Mouse (Mus musculus): ENCODE measurements around the gene Casp4. TPM values are rescaled to one million over a fixed set of nuclear protein-coding genes. Genes with fewer than 3 reads are reported as not detected.

Gene Casp4
- polyA plus RNA-seq, 1 experiment from 2014 or later, result 1.1 TPM

GRCm38 (mm10) chr9:5299132-5299381, 9.6 kb upstream of the Casp4 start:
- H3K9ac ChIP-seq, result no peak overlapping the region
- H3K27me3 ChIP-seq (ENCODE audit: control insufficient read depth, insufficient read depth, low read length), result no peaks in the 10 kb centered on the region
- WGBS, result 70% methylated on average over 2 of the region's 2 CpGs
- H3K4me3 ChIP-seq (replicated peaks; ENCODE audit: low read length), result no peak overlapping the region
- no peak for DNase-seq (ENCODE audit: low spot score)
- no peaks in the 10 kb centered on the region for H3K9me3 ChIP-seq (ENCODE audit: control insufficient read depth, low read length)
- H3K4me1 ChIP-seq (replicated peaks; ENCODE audit: control insufficient read depth, insufficient read depth, low read length), result no peaks in the 10 kb centered on the region
- H3K36me3 ChIP-seq (replicated peaks; ENCODE audit: control insufficient read depth, insufficient read depth), result no peaks in the 10 kb centered on the region
- ATAC-seq (ENCODE audit: low FRiP score), result no peak
- no peak overlapping the region for H3K27ac ChIP-seq
- H3K4me2 ChIP-seq (replicated peaks), result no peak overlapping the region

GRCm38 (mm10) chr9:5310112-5310511, 1.5 kb downstream of the Casp4 start:
- Histone ChIP-seq H3K9ac (no peak overlapping the region), H3K4me1 (replicated peaks; ENCODE audit: control insufficient read depth, insufficient read depth, low read length) (no peaks in the 10 kb centered on the region), H3K27me3 (ENCODE audit: control insufficient read depth, insufficient read depth, low read length) (no peaks in the 10 kb centered on the region), H3K4me2 (replicated peaks) (no peak overlapping the region), H3K4me3 (replicated peaks; ENCODE audit: low read length) (no peak overlapping the region), H3K27ac (no peak overlapping the region), H3K36me3 (replicated peaks; ENCODE audit: control insufficient read depth, insufficient read depth) (no peaks in the 10 kb centered on the region), H3K9me3 (ENCODE audit: control insufficient read depth, low read length) (no peaks in the 10 kb centered on the region)
- DNase-seq (ENCODE audit: low spot score) (no peak), ATAC-seq (ENCODE audit: low FRiP score) (no peak)

- ATAC-seq (ENCODE audit: low FRiP score), result no peak
- H3K4me3 ChIP-seq (replicated peaks; ENCODE audit: low read length), result no peak overlapping the region
- DNase-seq (ENCODE audit: low spot score), result no peak
- no peak overlapping the region for H3K9ac ChIP-seq
- WGBS, result 81% methylated on average over 4 of the region's 4 CpGs
- H3K9me3 ChIP-seq (ENCODE audit: control insufficient read depth, low read length), result no peaks in the 10 kb centered on the region
- H3K4me2 ChIP-seq (replicated peaks), result no peak overlapping the region
- H3K27ac ChIP-seq, result no peak overlapping the region
- no peaks in the 10 kb centered on the region for H3K36me3 ChIP-seq (replicated peaks; ENCODE audit: control insufficient read depth, insufficient read depth)
- H3K4me1 ChIP-seq (replicated peaks; ENCODE audit: control insufficient read depth, insufficient read depth, low read length), result no peaks in the 10 kb centered on the region
- H3K27me3 ChIP-seq (ENCODE audit: control insufficient read depth, insufficient read depth, low read length), result no peaks in the 10 kb centered on the region
These were observed 2.8 kb downstream of the Casp4 start for GRCm38 (mm10) chr9:5311435-5311834.

- WGBS, result 75% methylated on average over 3 of the region's 3 CpGs
These were observed 19.6 kb downstream of the Casp4 start for GRCm38 (mm10) chr9:5328204-5328603.

GRCm38 (mm10) chr9:5332441-5332840, 23.8 kb downstream of the Casp4 start:
- H3K9me3 ChIP-seq (ENCODE audit: control insufficient read depth, low read length), result no peaks in the 10 kb centered on the region
- H3K4me1 ChIP-seq (replicated peaks; ENCODE audit: control insufficient read depth, insufficient read depth, low read length), result no peaks in the 10 kb centered on the region
- no peak overlapping the region for H3K9ac ChIP-seq
- H3K4me2 ChIP-seq (replicated peaks), result no peak overlapping the region
- no peaks in the 10 kb centered on the region for H3K36me3 ChIP-seq (replicated peaks; ENCODE audit: control insufficient read depth, insufficient read depth)
- H3K27ac ChIP-seq, result no peak overlapping the region
- DNase-seq (ENCODE audit: low spot score), result no peak
- no peak for ATAC-seq (ENCODE audit: low FRiP score)
- H3K27me3 ChIP-seq (ENCODE audit: control insufficient read depth, insufficient read depth, low read length), result no peaks in the 10 kb centered on the region
- H3K4me3 ChIP-seq (replicated peaks; ENCODE audit: low read length), result no peak overlapping the region

More at GRCm38 (mm10) chr9:5328204-5328603, 19.6 kb downstream of the Casp4 start:
- H3K36me3 ChIP-seq (replicated peaks; ENCODE audit: control insufficient read depth, insufficient read depth), result no peaks in the 10 kb centered on the region
- no peaks in the 10 kb centered on the region for H3K4me1 ChIP-seq (replicated peaks; ENCODE audit: control insufficient read depth, insufficient read depth, low read length)
- H3K4me2 ChIP-seq (replicated peaks), result no peak overlapping the region
- DNase-seq (ENCODE audit: low spot score) (no peak), ATAC-seq (ENCODE audit: low FRiP score) (no peak)
- H3K4me3 ChIP-seq (replicated peaks; ENCODE audit: low read length), result no peak overlapping the region
- H3K27ac ChIP-seq, result no peak overlapping the region
- H3K9ac ChIP-seq, result no peak overlapping the region
- no peaks in the 10 kb centered on the region for H3K27me3 ChIP-seq (ENCODE audit: control insufficient read depth, insufficient read depth, low read length)
- H3K9me3 ChIP-seq (ENCODE audit: control insufficient read depth, low read length), result no peaks in the 10 kb centered on the region

- Histone ChIP-seq H3K4me2 (replicated peaks) (no peak overlapping the region), H3K4me1 (replicated peaks; ENCODE audit: control insufficient read depth, insufficient read depth, low read length) (no peaks in the 10 kb centered on the region), H3K27me3 (ENCODE audit: control insufficient read depth, insufficient read depth, low read length) (no peaks in the 10 kb centered on the region), H3K27ac (no peak overlapping the region), H3K9ac (no peak overlapping the region), H3K9me3 (ENCODE audit: control insufficient read depth, low read length) (no peaks in the 10 kb centered on the region), H3K36me3 (replicated peaks; ENCODE audit: control insufficient read depth, insufficient read depth) (no peaks in the 10 kb centered on the region), H3K4me3 (replicated peaks; ENCODE audit: low read length) (no peak overlapping the region)
- no peak for ATAC-seq (ENCODE audit: low FRiP score)
- DNase-seq (ENCODE audit: low spot score), result no peak
- WGBS, result 89% methylated on average over 1 of the region's 1 CpGs
These were observed 24.8 kb downstream of the Casp4 start for GRCm38 (mm10) chr9:5333422-5333821.

- Histone ChIP-seq H3K9ac (no peak overlapping the region), H3K36me3 (replicated peaks; ENCODE audit: control insufficient read depth, insufficient read depth) (no peaks in the 10 kb centered on the region), H3K27me3 (ENCODE audit: control insufficient read depth, insufficient read depth, low read length) (no peaks in the 10 kb centered on the region), H3K27ac (no peak overlapping the region), H3K4me2 (replicated peaks) (no peak overlapping the region), H3K9me3 (ENCODE audit: control insufficient read depth, low read length) (no peaks in the 10 kb centered on the region), H3K4me3 (replicated peaks; ENCODE audit: low read length) (no peak overlapping the region), H3K4me1 (replicated peaks; ENCODE audit: control insufficient read depth, insufficient read depth, low read length) (no peaks in the 10 kb centered on the region)
- 81% methylated on average over 1 of the region's 1 CpGs for whole genome bisulfite sequencing
- DNase-seq (ENCODE audit: low spot score) (no peak), ATAC-seq (ENCODE audit: low FRiP score) (no peak)
These were observed 34.5 kb downstream of the Casp4 start for GRCm38 (mm10) chr9:5343092-5343491.

- ATAC-seq (ENCODE audit: low FRiP score) (no peak), DNase-seq (ENCODE audit: low spot score) (no peak)
- H3K4me3 ChIP-seq (replicated peaks; ENCODE audit: low read length), result no peak overlapping the region
- no peaks in the 10 kb centered on the region for H3K9me3 ChIP-seq (ENCODE audit: control insufficient read depth, low read length)
- 94% methylated on average over 4 of the region's 4 CpGs for WGBS
- no peaks in the 10 kb centered on the region for H3K27me3 ChIP-seq (ENCODE audit: control insufficient read depth, insufficient read depth, low read length)
- H3K4me2 ChIP-seq (replicated peaks), result no peak overlapping the region
- no peak overlapping the region for H3K27ac ChIP-seq
- no peak overlapping the region for H3K9ac ChIP-seq
- H3K4me1 ChIP-seq (replicated peaks; ENCODE audit: control insufficient read depth, insufficient read depth, low read length), result no peaks in the 10 kb centered on the region
- H3K36me3 ChIP-seq (replicated peaks; ENCODE audit: control insufficient read depth, insufficient read depth), result no peaks in the 10 kb centered on the region
These were observed 35.5 kb downstream of the Casp4 start for GRCm38 (mm10) chr9:5344090-5344489.

- Histone ChIP-seq H3K4me2 (replicated peaks) (no peak within 1 kb of the TSS), H3K9ac (no peak within 1 kb of the TSS), H3K4me1 (replicated peaks; ENCODE audit: control insufficient read depth, insufficient read depth, low read length) (no peaks in the 10 kb centered on the region), H3K4me3 (replicated peaks; ENCODE audit: low read length) (no peak within 1 kb of the TSS), H3K27ac (no peak within 1 kb of the TSS), H3K36me3 (replicated peaks; ENCODE audit: control insufficient read depth, insufficient read depth) (no peaks in the 10 kb centered on the region), H3K9me3 (ENCODE audit: control insufficient read depth, low read length) (no peaks in the 10 kb centered on the region), H3K27me3 (ENCODE audit: control insufficient read depth, insufficient read depth, low read length) (no peaks in the 10 kb centered on the region)
- DNase-seq (ENCODE audit: low spot score), result no peak
- no peak for ATAC-seq (ENCODE audit: low FRiP score)
- 75% methylated on average over 4 of the region's 4 CpGs for WGBS
These were observed 36.8 kb downstream of the Casp4 start, which contains the start of gene Casp12 for GRCm38 (mm10) chr9:5345291-5345898. TSS of gene Casp12 (plus strand) at chr9:5345430.

GRCm38 (mm10) chr9:5347381-5347780, 38.8 kb downstream of the Casp4 start:
- no peak overlapping the region for H3K4me2 ChIP-seq (replicated peaks)
- ATAC-seq (ENCODE audit: low FRiP score) (no peak), DNase-seq (ENCODE audit: low spot score) (no peak)
- no peak overlapping the region for H3K4me3 ChIP-seq (replicated peaks; ENCODE audit: low read length)
- H3K36me3 ChIP-seq (replicated peaks; ENCODE audit: control insufficient read depth, insufficient read depth), result no peaks in the 10 kb centered on the region
- no peaks in the 10 kb centered on the region for H3K9me3 ChIP-seq (ENCODE audit: control insufficient read depth, low read length)
- no peaks in the 10 kb centered on the region for H3K4me1 ChIP-seq (replicated peaks; ENCODE audit: control insufficient read depth, insufficient read depth, low read length)
- H3K27ac ChIP-seq, result no peak overlapping the region
- H3K9ac ChIP-seq, result no peak overlapping the region
- no peaks in the 10 kb centered on the region for H3K27me3 ChIP-seq (ENCODE audit: control insufficient read depth, insufficient read depth, low read length)
- WGBS, result 83% methylated on average over 4 of the region's 4 CpGs
